Mouse (Mus musculus): ENCODE measurements around the gene Ikzf2. TPM values are rescaled to one million over a fixed set of nuclear protein-coding genes. Genes with fewer than 3 reads are reported as not detected.

Ikzf2 gene
- total RNA-seq, 1 experiment = 3.4 TPM

DNA sequence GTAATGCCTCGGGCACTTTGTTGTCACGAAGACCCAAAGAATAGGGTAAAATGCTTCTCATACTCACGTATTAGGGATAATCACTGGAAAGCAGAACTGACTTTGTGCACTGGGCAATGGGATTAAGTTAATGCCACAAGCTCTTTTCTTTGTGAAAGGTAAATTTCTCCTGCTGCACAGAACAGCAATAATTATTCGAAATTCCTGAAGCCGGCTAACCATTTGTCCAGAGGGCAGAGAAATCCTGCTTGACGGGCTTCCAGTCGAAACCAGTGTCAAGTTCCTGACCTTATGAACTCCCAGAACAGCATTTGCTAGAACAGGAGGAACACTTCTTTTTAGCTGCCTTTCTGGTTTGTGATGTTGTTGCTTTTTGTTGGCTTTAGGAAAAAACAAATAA, 198.0 kb downstream of the Ikzf2 start:
- no peak overlapping the region for H3K4me3 ChIP-seq (ENCODE audit: insufficient read depth in 1 of 2, low read depth in 1 of 2, low read length in 2 of 2, poor library complexity in 1 of 2, severe bottlenecking in 1 of 2)
- no peaks in the 10 kb centered on the region for H3K36me3 ChIP-seq (ENCODE audit: control insufficient read depth, insufficient read depth, low read length, poor library complexity, severe bottlenecking)
- in situ Hi-C loops (cut with MboI; ENCODE audit: low sequenced_read_pairs in 2 of 2, unreplicated experiment in 2 of 2) = no loop called here
- TF ChIP-seq HCFC1 (IDR thresholded peaks at IDR 0.05; ENCODE audit: borderline replicate concordance, insufficient read depth, low read length) (no peak), ZNF384 (IDR thresholded peaks at IDR 0.05; ENCODE audit: low read depth, low read length) (no peak), CHD2 (IDR thresholded peaks at IDR 0.05; ENCODE audit: low read depth, low read length) (no peak), MAFK (IDR thresholded peaks at IDR 0.05; ENCODE audit: insufficient read depth, low read depth, low read length) (no peak), ZC3H11A (IDR thresholded peaks at IDR 0.05; ENCODE audit: borderline replicate concordance, low read depth, low read length) (no peak)
- no peak overlapping the region for H3K9ac ChIP-seq (ENCODE audit: insufficient read depth, low read depth, low read length, poor library complexity, severe bottlenecking)
- H3K9me3 ChIP-seq (ENCODE audit: control insufficient read depth, insufficient read depth, low read depth, low read length) = no peaks in the 10 kb centered on the region
- no peak for DNase-seq (ENCODE audit: low read depth, low spot score)
- no peak overlapping the region for H3K27ac ChIP-seq (ENCODE audit: insufficient read depth, low read depth, low read length, poor library complexity, severe bottlenecking)
- H3K4me1 ChIP-seq (ENCODE audit: control insufficient read depth in 2 of 2, insufficient read depth in 2 of 2, low read length in 2 of 2, poor library complexity in 1 of 2) = no peaks in the 10 kb centered on the region

DNA sequence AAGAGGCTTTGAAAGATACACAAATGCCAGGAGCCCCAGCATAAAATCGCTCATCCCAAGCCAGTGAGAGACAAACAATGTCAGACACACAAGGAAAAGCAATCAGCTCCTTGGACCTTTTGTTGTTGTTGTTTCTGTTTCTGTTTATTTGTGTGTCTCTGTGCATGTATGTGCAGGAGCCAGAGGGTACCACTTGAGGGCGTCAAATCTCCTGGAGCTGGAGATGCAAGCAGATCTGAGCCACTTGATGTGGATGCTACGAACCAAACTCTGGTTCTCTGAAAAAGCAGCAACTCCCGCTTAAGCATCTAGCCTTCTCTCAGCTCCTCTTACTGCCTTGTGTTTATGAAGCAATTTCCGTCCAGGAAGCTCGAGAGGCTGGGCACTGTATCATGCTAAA, 198.4 kb downstream of the Ikzf2 start:
- in situ Hi-C loops (cut with MboI; ENCODE audit: low sequenced_read_pairs in 2 of 2, unreplicated experiment in 2 of 2) = no loop called here
- TF ChIP-seq ZC3H11A (IDR thresholded peaks at IDR 0.05; ENCODE audit: borderline replicate concordance, low read depth, low read length) (no peak), CHD2 (IDR thresholded peaks at IDR 0.05; ENCODE audit: low read depth, low read length) (no peak), HCFC1 (IDR thresholded peaks at IDR 0.05; ENCODE audit: borderline replicate concordance, insufficient read depth, low read length) (no peak), MAFK (IDR thresholded peaks at IDR 0.05; ENCODE audit: insufficient read depth, low read depth, low read length) (no peak), ZNF384 (IDR thresholded peaks at IDR 0.05; ENCODE audit: low read depth, low read length) (no peak)
- DNase-seq (ENCODE audit: low read depth, low spot score) = no peak

More for the DNA sequence above, 198.4 kb downstream of the Ikzf2 start:
- Histone ChIP-seq H3K4me3 (ENCODE audit: insufficient read depth in 1 of 2, low read depth in 1 of 2, low read length in 2 of 2, poor library complexity in 1 of 2, severe bottlenecking in 1 of 2) (no peak overlapping the region), H3K9ac (ENCODE audit: insufficient read depth, low read depth, low read length, poor library complexity, severe bottlenecking) (no peak overlapping the region), H3K9me3 (ENCODE audit: control insufficient read depth, insufficient read depth, low read depth, low read length) (no peaks in the 10 kb centered on the region), H3K27ac (ENCODE audit: insufficient read depth, low read depth, low read length, poor library complexity, severe bottlenecking) (no peak overlapping the region), H3K36me3 (ENCODE audit: control insufficient read depth, insufficient read depth, low read length, poor library complexity, severe bottlenecking) (no peaks in the 10 kb centered on the region), H3K4me1 (ENCODE audit: control insufficient read depth in 2 of 2, insufficient read depth in 2 of 2, low read length in 2 of 2, poor library complexity in 1 of 2) (no peaks in the 10 kb centered on the region)

Other genes starting within 250 kb of the Ikzf2 start
- 0.31 and 0.53 TPM in 2 replicates for gene Spag16, start 139.7 kb upstream of the Ikzf2 start, total RNA-seq (2012; rRNA removed)